Mouse (Mus musculus): Measurements from ENCODE around the gene Btg2. TPM values are rescaled to one million over a fixed set of nuclear protein-coding genes. Genes with fewer than 3 reads are reported as not detected.
A peak's percentile ranks its signal among the peaks of the same experiment; 100 is the strongest.

Btg2 gene
- polyA plus RNA-seq, 1 experiment from 2014 or later = 130 TPM

- Histone ChIP-seq H3K9ac (ENCODE audit: low read length) (no peak overlapping the region), H3K9me3 (ENCODE audit: control insufficient read depth, low read length) (no peaks in the 10 kb centered on the region), H3K27ac (ENCODE audit: low read length) (no peak overlapping the region), H3K4me3 (ENCODE audit: low read length) (no peak overlapping the region), H3K4me1 (replicated peaks; ENCODE audit: control insufficient read depth, insufficient read depth, low read length) (peaks cover 36% of the 10 kb centered on the region), H3K36me3 (ENCODE audit: control insufficient read depth, insufficient read depth, low read length) (no peaks in the 10 kb centered on the region), H3K27me3 (ENCODE audit: control insufficient read depth, insufficient read depth, low read depth, low read length) (no peaks in the 10 kb centered on the region), H3K4me2 (ENCODE audit: low read depth, low read length) (no peak overlapping the region)
- 69% methylated on average over 8 of the region's 8 CpGs for WGBS
- no peak for ATAC-seq (ENCODE audit: low read depth)
Observed at GRCm38 (mm10) chr1:134083676-134084075, 4.8 kb upstream of the Btg2 start.

- H3K4me1 ChIP-seq (replicated peaks; ENCODE audit: control insufficient read depth, insufficient read depth, low read length) = peaks cover 36% of the 10 kb centered on the region
- no peak overlapping the region for H3K4me2 ChIP-seq (ENCODE audit: low read depth, low read length)
- no peaks in the 10 kb centered on the region for H3K27me3 ChIP-seq (ENCODE audit: control insufficient read depth, insufficient read depth, low read depth, low read length)
- peak overlapping the region; percentile 15; the same call in 1 of the 2 replicates for H3K27ac ChIP-seq (ENCODE audit: low read length)
- 26% methylated on average over 11 of the region's 11 CpGs for WGBS
- no peaks in the 10 kb centered on the region for H3K36me3 ChIP-seq (ENCODE audit: control insufficient read depth, insufficient read depth, low read length)
- ATAC-seq (ENCODE audit: low read depth) = no peak
- no peaks in the 10 kb centered on the region for H3K9me3 ChIP-seq (ENCODE audit: control insufficient read depth, low read length)
- H3K4me3 ChIP-seq (ENCODE audit: low read length) = no peak overlapping the region
- H3K9ac ChIP-seq (ENCODE audit: low read length) = no peak overlapping the region
Observed at GRCm38 (mm10) chr1:134082987-134083516, 4.1 kb upstream of the Btg2 start.

DNA sequence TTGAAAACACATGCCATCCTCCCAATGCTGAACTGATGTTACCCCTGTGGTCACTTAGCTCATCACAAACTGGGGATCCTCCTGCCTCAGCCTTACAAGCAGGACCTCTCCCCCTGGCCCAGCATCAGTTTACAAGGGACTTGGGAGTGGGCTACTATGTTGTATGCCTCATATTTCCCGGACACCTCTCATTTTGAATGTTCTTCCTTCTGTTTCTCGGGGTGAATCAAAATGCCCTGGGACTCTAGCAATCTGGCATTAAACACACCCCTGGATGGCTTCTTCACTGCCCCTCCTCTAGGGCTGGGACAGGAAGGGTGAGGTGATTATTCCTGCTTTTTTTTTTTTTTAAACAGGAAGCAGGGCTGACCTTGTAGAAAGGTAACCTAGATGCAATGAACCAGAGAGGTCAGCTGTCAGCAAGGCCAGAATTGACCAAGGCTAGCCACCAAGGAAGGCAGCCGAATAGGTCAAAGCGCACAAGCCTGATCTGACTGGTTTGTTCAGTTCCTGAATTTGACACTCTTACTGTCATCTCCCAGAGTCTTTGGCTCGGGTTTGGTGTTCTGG, 2.0 kb upstream of the Btg2 start:
- H3K4me3 ChIP-seq (ENCODE audit: low read length) = no peak overlapping the region
- no peaks in the 10 kb centered on the region for H3K9me3 ChIP-seq (ENCODE audit: control insufficient read depth, low read length)
- H3K4me1 ChIP-seq (replicated peaks; ENCODE audit: control insufficient read depth, insufficient read depth, low read length) = peaks cover 39% of the 10 kb centered on the region
- H3K9ac ChIP-seq (ENCODE audit: low read length) = no peak overlapping the region
- WGBS = 68% methylated on average over 5 of the region's 5 CpGs
- peaks cover 12% of the 10 kb centered on the region for H3K36me3 ChIP-seq (ENCODE audit: control insufficient read depth, insufficient read depth, low read length)
- H3K4me2 ChIP-seq (ENCODE audit: low read depth, low read length) = no peak overlapping the region
- no peaks in the 10 kb centered on the region for H3K27me3 ChIP-seq (ENCODE audit: control insufficient read depth, insufficient read depth, low read depth, low read length)
- ATAC-seq (ENCODE audit: low read depth) = no peak
- H3K27ac ChIP-seq (ENCODE audit: low read length) = no peak overlapping the region

DNA sequence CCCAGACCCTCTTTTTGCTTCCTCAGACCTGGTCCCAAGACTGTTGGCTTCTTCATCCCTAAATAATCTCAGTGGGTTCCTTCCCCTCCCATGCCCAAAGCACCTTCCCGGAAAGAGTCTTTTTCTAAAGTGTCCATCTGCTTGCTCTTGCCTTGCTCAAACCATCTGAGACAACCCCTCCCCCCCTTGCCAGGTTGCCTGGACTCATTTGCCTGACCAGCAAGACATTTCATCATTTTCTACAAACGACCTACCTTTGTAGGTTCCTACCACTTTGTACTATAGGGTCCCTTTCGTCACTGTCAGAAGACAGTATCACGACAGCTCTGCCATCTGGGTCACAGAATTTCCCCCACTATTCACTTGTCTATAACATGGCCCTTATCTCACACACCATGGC, 1.5 kb upstream of the Btg2 start:
- Histone ChIP-seq H3K9ac (ENCODE audit: low read length) (peak overlapping the region; percentile 37; the same call in 1 of the 2 replicates), H3K4me2 (ENCODE audit: low read depth, low read length) (no peak overlapping the region), H3K27me3 (ENCODE audit: control insufficient read depth, insufficient read depth, low read depth, low read length) (no peaks in the 10 kb centered on the region), H3K4me1 (replicated peaks; ENCODE audit: control insufficient read depth, insufficient read depth, low read length) (peaks cover 42% of the 10 kb centered on the region), H3K4me3 (ENCODE audit: low read length) (no peak overlapping the region), H3K36me3 (ENCODE audit: control insufficient read depth, insufficient read depth, low read length) (peaks cover 16% of the 10 kb centered on the region), H3K27ac (ENCODE audit: low read length) (peak overlapping the region; percentile 97), H3K9me3 (ENCODE audit: control insufficient read depth, low read length) (no peaks in the 10 kb centered on the region)
- WGBS = 72% methylated on average over 4 of the region's 4 CpGs
- no peak for ATAC-seq (ENCODE audit: low read depth)

DNA sequence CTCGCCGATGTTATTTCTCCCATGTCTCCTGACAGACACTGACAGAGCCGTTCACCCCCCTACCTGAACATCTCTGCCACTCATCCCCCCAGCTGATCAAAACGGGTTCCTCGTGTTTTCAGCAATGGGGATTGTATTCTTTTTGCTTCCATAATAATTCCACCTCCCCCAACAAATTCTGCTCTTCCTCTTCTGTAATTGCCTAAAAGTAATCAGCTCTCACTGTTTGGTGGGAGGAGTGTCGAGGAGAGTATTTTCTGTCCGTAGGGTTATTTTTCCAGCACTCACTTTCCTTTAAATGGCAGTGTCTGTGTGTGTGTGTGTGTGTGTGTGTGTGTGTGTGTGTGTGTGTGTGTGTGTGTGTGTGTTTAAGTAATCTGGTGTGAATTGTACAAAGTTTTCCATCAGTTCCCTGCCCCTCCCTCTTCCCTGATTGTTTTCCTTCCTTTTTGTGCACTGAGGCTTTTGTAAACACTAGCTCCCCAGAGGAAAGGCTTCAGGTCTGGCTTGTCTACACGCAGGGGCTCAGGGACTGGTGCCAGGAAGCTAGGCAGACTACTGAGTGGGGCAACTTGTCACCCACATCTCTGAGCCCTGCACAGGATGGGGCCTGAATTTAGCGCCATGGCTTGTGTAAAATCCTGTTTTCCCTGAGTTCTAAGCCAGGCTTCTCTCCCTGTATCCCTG, 700 bp upstream of the Btg2 start:
- H3K27ac ChIP-seq (ENCODE audit: low read length) = peak overlapping the region; percentile 97
- no peaks in the 10 kb centered on the region for H3K27me3 ChIP-seq (ENCODE audit: control insufficient read depth, insufficient read depth, low read depth, low read length)
- H3K9ac ChIP-seq (ENCODE audit: low read length) = peak overlapping the region; percentile 70
- H3K4me2 ChIP-seq (ENCODE audit: low read depth, low read length) = peak overlapping the region; percentile 81
- H3K4me3 ChIP-seq (ENCODE audit: low read length) = peak overlapping the region; percentile 52
- no peaks in the 10 kb centered on the region for H3K9me3 ChIP-seq (ENCODE audit: control insufficient read depth, low read length)
- 2% methylated on average over 9 of the region's 9 CpGs for WGBS
- peaks cover 48% of the 10 kb centered on the region for H3K4me1 ChIP-seq (replicated peaks; ENCODE audit: control insufficient read depth, insufficient read depth, low read length)
- peaks cover 18% of the 10 kb centered on the region for H3K36me3 ChIP-seq (ENCODE audit: control insufficient read depth, insufficient read depth, low read length)
- peak; percentile 40 for ATAC-seq (ENCODE audit: low read depth)

DNA sequence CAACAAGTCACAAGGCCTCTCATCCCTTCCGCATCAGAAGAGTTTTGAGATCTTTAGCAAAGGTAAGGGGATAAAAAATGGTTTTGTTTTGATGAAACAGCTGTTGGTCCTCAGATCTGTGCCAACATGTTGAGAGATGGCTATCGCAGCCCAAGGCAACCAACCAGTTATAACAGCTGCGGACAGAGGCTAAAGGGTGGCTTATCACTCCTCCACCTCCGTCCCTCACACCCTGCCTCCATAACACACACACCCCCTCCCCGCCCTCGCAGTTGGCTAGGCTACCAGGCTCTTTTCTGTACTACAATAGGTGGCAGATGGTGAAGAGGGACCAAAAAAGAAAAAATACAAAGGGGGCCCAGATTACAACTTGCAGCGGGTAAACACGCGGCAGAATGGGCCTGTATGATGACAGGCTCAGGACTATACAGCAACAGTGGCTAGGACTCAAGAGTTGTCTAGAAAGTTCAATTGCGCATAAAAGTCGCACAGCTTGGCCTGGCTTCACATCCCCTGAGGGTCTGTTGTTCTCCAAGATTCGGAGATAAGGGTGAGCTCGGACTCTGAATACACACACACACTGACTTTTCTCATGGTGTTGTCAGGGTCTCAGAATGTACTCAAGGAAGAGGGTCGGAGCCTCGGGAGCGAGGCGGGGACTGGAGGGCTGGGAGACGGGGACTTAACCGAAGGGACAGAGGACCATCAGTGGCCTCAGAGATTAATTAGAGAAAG, 692 bp downstream of the Btg2 start:
- Histone ChIP-seq H3K9ac (ENCODE audit: low read length) (peak overlapping the region; percentile 88), H3K27me3 (ENCODE audit: control insufficient read depth, insufficient read depth, low read depth, low read length) (no peaks in the 10 kb centered on the region), H3K27ac (ENCODE audit: low read length) (peak overlapping the region; percentile 77), H3K9me3 (ENCODE audit: control insufficient read depth, low read length) (no peaks in the 10 kb centered on the region), H3K4me1 (replicated peaks; ENCODE audit: control insufficient read depth, insufficient read depth, low read length) (peaks cover 57% of the 10 kb centered on the region), H3K4me3 (ENCODE audit: low read length) (peak overlapping the region; percentile 80), H3K4me2 (ENCODE audit: low read depth, low read length) (peak overlapping the region; percentile 65), H3K36me3 (ENCODE audit: control insufficient read depth, insufficient read depth, low read length) (peaks cover 20% of the 10 kb centered on the region)
- no peak; the same call in 1 of the 2 replicates for ATAC-seq (ENCODE audit: low read depth)
- WGBS = 3% methylated on average over 19 of the region's 19 CpGs

GRCm38 (mm10) chr1:134077389-134078060, 1.4 kb downstream of the Btg2 start:
- peak overlapping the region; percentile 88 for H3K9ac ChIP-seq (ENCODE audit: low read length)
- H3K4me2 ChIP-seq (ENCODE audit: low read depth, low read length) = peak overlapping the region; percentile 65
- 17% methylated on average over 14 of the region's 14 CpGs for WGBS
- H3K27ac ChIP-seq (ENCODE audit: low read length) = peak overlapping the region; percentile 77
- H3K4me3 ChIP-seq (ENCODE audit: low read length) = peak overlapping the region; percentile 80
- no peaks in the 10 kb centered on the region for H3K9me3 ChIP-seq (ENCODE audit: control insufficient read depth, low read length)
- no peak for ATAC-seq (ENCODE audit: low read depth)
- H3K4me1 ChIP-seq (replicated peaks; ENCODE audit: control insufficient read depth, insufficient read depth, low read length) = peaks cover 53% of the 10 kb centered on the region
- H3K36me3 ChIP-seq (ENCODE audit: control insufficient read depth, insufficient read depth, low read length) = peaks cover 20% of the 10 kb centered on the region
- H3K27me3 ChIP-seq (ENCODE audit: control insufficient read depth, insufficient read depth, low read depth, low read length) = no peaks in the 10 kb centered on the region

GRCm38 (mm10) chr1:134076789-134077188, 2.1 kb downstream of the Btg2 start:
- H3K4me2 ChIP-seq (ENCODE audit: low read depth, low read length) = peak overlapping the region; percentile 65
- peak overlapping the region; percentile 88 for H3K9ac ChIP-seq (ENCODE audit: low read length)
- H3K27ac ChIP-seq (ENCODE audit: low read length) = peak overlapping the region; percentile 66
- WGBS = 59% methylated on average over 2 of the region's 2 CpGs
- peaks cover 20% of the 10 kb centered on the region for H3K36me3 ChIP-seq (ENCODE audit: control insufficient read depth, insufficient read depth, low read length)
- no peaks in the 10 kb centered on the region for H3K27me3 ChIP-seq (ENCODE audit: control insufficient read depth, insufficient read depth, low read depth, low read length)
- H3K4me3 ChIP-seq (ENCODE audit: low read length) = peak overlapping the region; percentile 80
- no peaks in the 10 kb centered on the region for H3K9me3 ChIP-seq (ENCODE audit: control insufficient read depth, low read length)
- ATAC-seq (ENCODE audit: low read depth) = no peak
- peaks cover 59% of the 10 kb centered on the region for H3K4me1 ChIP-seq (replicated peaks; ENCODE audit: control insufficient read depth, insufficient read depth, low read length)

All from lung, embryonic 16.5 days (tissue).